Mouse (Mus musculus) hindbrain, postnatal 0 days (tissue): ENCODE results near the gene Tmem161a. TPM values are rescaled to one million over a fixed set of nuclear protein-coding genes. Genes with fewer than 3 reads are reported as not detected.

ENCODE experiments used
- ATAC-seq: fragments of 200-750 bp; cut with Nextera tagmentation; 2 replicates; pipeline ENCODE4 v1.8.0; 2017; ENCODE audit warnings: mild to moderate bottlenecking, moderate TSS enrichment, moderate library complexity
- DNase-seq: peaks from one replicate; pipeline ENCODE4 v3.0.0-alpha.2; 2015; ENCODE audit warnings: low spot score
- H3K27ac ChIP-seq: fragments of 300-500 bp; sonication (generic); 2 replicates; pipeline ENCODE4 v1.5.1; 2014; ENCODE audit warnings: mild to moderate bottlenecking
- H3K27me3 ChIP-seq: fragments of 300-500 bp; sonication (generic); 2 replicates; pipeline ENCODE4 v1.6.1; 2014; ENCODE audit warnings: low read length, mixed read lengths; ENCODE audit not compliant: insufficient read depth
- H3K36me3 ChIP-seq: fragments of 300-500 bp; sonication (generic); 2 replicates; pipeline ENCODE4 v1.6.1; 2014; ENCODE audit warnings: low read length, mixed read lengths; ENCODE audit not compliant: insufficient read depth
- H3K4me1 ChIP-seq: fragments of 300-500 bp; sonication (generic); 2 replicates; pipeline ENCODE4 v1.6.1; 2014; ENCODE audit warnings: antibody characterized with exemption, low read length, mixed read lengths; ENCODE audit not compliant: insufficient read depth
- H3K4me2 ChIP-seq: fragments of 300-500 bp; sonication (generic); 2 replicates; pipeline ENCODE4 v1.6.1; 2014; ENCODE audit warnings: low read depth, mild to moderate bottlenecking, low read length, moderate library complexity, mixed read lengths
- H3K4me3 ChIP-seq: fragments of 300-500 bp; sonication (generic); 2 replicates; pipeline ENCODE4 v1.5.1; 2014; ENCODE audit warnings: low read length
- H3K9ac ChIP-seq: fragments of 300-500 bp; sonication (generic); replicated peaks from 2 replicates; pipeline ENCODE4 v1.6.1; 2014; ENCODE audit warnings: mild to moderate bottlenecking, low read length, moderate library complexity, mixed read lengths
- H3K9me3 ChIP-seq: fragments of 300-500 bp; sonication (generic); 2 replicates; pipeline ENCODE4 v1.6.1; 2016; ENCODE audit warnings: low read length, mixed read lengths
- CTCF ChIP-seq: IDR thresholded peaks from 2 replicates; pipeline ENCODE4 v1.5.1; 2016; ENCODE audit warnings: antibody characterized with exemption, control low read depth, low read depth
- WGBS: fragments of 180-500 bp; shearing (Covaris S2); extraction: QIAGEN DNeasy Blood & Tissue Kit; methylation state at CpG from one replicate; pipeline ENCODE4 v1.1.7; 2014; 5-methylcytosine and 5-hydroxymethylcytosine counted together
- polyA plus RNA-seq: library from polyadenylated mRNA; unstranded; fragments of >200 nt; fragmentation: Nextera tagmentation; extraction: Ambion mirVana; gene quantifications from 2 replicates; pipeline ENCODE4 v1.2.1, GENCODE M21; 2015
- total RNA-seq: library from RNA; depleted of rRNA; stranded (reverse); fragments of >200 nt; gene quantifications from 2 replicates; pipeline ENCODE4 v1.2.3, GENCODE M21; 2014

The Tmem161a gene
- total and polyA plus RNA-seq, 2 experiments from 2014 or later: 45.2 to 53.7 TPM

GRCm38 (mm10) chr8:70203072-70203471 lies 30.9 kb downstream of the Tmem161a start:
- Histone ChIP-seq H3K27me3 (peaks cover under 1% of the 10 kb centered on the region; the same call in 1 of the 2 replicates), H3K27ac (no peak overlapping the region), H3K4me1 (no peaks in the 10 kb centered on the region; the same call in 1 of the 2 replicates), H3K4me3 (no peak overlapping the region), H3K4me2 (no peak overlapping the region), H3K9me3 (no peaks in the 10 kb centered on the region), H3K9ac (no peak overlapping the region), H3K36me3 (no peaks in the 10 kb centered on the region)
- no peak for ATAC-seq
- TF ChIP-seq CTCF: no peak
- WGBS: 69% methylated on average over 4 of the region's 4 CpGs
- no peak for DNase-seq

DNA sequence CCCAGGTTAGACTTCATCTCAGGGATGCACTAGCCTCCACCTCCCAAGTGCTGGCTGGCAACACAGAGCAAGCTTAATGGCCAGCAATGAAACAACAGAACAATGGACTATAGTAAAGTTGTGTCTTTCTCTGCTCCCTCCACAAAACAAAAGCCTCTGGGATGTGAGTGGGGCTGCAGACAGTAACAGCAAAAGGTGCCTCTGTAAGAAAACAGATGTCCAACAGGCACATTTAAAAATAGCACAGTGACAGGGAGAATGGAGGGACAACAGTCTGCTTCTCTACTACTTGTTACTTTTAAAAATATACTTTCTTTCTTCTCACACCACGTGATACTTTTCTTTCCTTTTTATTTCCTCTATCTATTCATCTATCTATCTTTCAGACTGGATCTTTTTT lies 32.6 kb downstream of the Tmem161a start:
- no peak for DNase-seq
- Histone ChIP-seq H3K36me3 (no peaks in the 10 kb centered on the region), H3K4me2 (no peak overlapping the region), H3K9ac (no peak overlapping the region), H3K27me3 (peaks cover 3% of the 10 kb centered on the region; the same call in 1 of the 2 replicates), H3K27ac (no peak overlapping the region), H3K4me1 (no peaks in the 10 kb centered on the region), H3K4me3 (no peak overlapping the region), H3K9me3 (no peaks in the 10 kb centered on the region)
- 72% methylated on average over 1 of the region's 1 CpGs for WGBS
- TF ChIP-seq CTCF: no peak
- no peak for ATAC-seq

DNA sequence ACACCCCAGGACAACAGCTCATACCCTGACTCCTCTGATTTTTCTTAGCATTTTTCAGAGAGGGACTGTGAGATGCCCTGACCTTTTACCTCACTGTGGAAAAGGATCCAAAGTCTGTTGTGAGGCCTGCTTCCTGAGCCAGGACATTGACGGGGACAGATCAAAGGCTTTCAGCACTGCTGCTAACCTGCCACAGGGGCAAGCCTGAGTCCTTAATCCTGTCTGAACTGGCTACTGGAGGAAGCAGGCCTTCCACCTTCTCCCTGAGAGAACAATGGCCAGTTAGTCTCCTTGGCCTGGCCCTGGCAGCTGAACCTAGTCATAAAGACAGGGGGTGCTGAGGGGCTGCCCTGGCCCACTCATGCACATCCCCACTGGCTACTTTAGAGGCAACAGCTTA lies 36.0 kb downstream of the Tmem161a start:
- ATAC-seq (no peak), DNase-seq (no peak)
- Histone ChIP-seq H3K27me3 (peaks cover 3% of the 10 kb centered on the region; the same call in 1 of the 2 replicates), H3K9me3 (no peaks in the 10 kb centered on the region), H3K27ac (no peak overlapping the region), H3K4me3 (no peak overlapping the region), H3K36me3 (no peaks in the 10 kb centered on the region), H3K4me2 (no peak overlapping the region), H3K4me1 (no peaks in the 10 kb centered on the region), H3K9ac (no peak overlapping the region)
- TF ChIP-seq CTCF: no peak
- 57% methylated on average over 1 of the region's 1 CpGs for WGBS

DNA sequence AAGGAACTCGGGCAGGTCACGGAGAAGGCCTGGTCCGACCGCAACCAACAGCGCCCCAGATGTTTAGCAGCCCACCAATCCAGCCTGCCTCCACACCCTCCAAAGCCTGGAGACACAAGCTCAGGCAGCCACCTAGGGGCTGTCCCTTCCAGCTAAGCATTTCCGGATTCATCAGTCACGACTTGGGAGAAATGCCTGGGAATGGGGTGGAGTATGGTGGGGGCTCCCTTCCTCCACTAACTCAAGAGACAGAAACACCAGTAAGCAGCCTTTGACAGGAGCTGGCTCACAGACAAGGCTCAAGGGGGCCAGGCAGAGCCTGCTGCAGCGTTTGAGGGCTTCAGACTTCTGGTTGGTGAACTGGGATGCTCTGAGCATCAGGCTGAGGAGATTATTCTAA lies 38.4 kb downstream of the Tmem161a start:
- Histone ChIP-seq H3K27me3 (peaks cover 3% of the 10 kb centered on the region; the same call in 1 of the 2 replicates), H3K4me2 (peak overlapping the region; percentile 91), H3K36me3 (no peaks in the 10 kb centered on the region), H3K27ac (no peak overlapping the region; the same call in 1 of the 2 replicates), H3K4me1 (no peaks in the 10 kb centered on the region), H3K9me3 (no peaks in the 10 kb centered on the region), H3K4me3 (0 out of 2 replicates have a peak overlapping the region, but pooled peaks have one; percentile 5), H3K9ac (no peak overlapping the region)
- peak; percentile 19; the same call in 1 of the 2 replicates for TF ChIP-seq CTCF
- DNase-seq: peak; percentile 12
- ATAC-seq: no peak
- WGBS: 26% methylated on average over 8 of the region's 8 CpGs

GRCm38 (mm10) chr8:70211275-70211674 lies 39.1 kb downstream of the Tmem161a start:
- Histone ChIP-seq H3K4me3 (peak overlapping the region; percentile 69), H3K4me1 (no peaks in the 10 kb centered on the region), H3K4me2 (peak overlapping the region; percentile 91), H3K27me3 (peaks cover 3% of the 10 kb centered on the region; the same call in 1 of the 2 replicates), H3K9ac (peak overlapping the region; percentile 71), H3K27ac (no peak overlapping the region), H3K36me3 (no peaks in the 10 kb centered on the region), H3K9me3 (no peaks in the 10 kb centered on the region)
- TF ChIP-seq CTCF: no peak
- DNase-seq: no peak
- WGBS: 80% methylated on average over 1 of the region's 1 CpGs
- ATAC-seq: no peak

DNA sequence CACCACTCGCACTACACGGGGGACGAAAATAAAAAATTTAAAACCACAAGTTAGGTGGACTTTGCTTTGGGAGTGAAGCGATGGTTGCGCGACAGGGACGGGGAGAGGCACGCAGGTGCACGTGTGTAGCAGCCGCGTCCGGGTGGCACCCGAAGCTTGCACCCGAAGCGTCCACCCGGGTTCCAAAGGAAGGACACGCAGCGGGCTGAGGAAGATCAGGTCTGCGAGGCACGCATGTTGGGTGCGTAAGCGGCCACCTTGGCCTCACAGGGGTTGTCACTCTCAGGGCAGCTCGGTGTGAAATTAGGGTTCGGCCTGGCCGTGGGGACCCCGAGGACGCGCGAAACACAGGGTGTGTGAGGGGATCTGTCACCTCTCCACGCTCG lies 39.6 kb downstream of the Tmem161a start:
- no peaks in the 10 kb centered on the region for H3K36me3 ChIP-seq
- peaks cover 3% of the 10 kb centered on the region; the same call in 1 of the 2 replicates for H3K27me3 ChIP-seq
- WGBS: 1% methylated on average over 31 of the region's 31 CpGs
- H3K9me3 ChIP-seq: no peaks in the 10 kb centered on the region
- ATAC-seq (no peak; the same call in 1 of the 2 replicates), DNase-seq (peak; percentile 24)
- no peak for TF ChIP-seq CTCF
- H3K4me1 ChIP-seq: no peaks in the 10 kb centered on the region
- peak overlapping the region; percentile 71 for H3K9ac ChIP-seq
- H3K4me3 ChIP-seq: peak overlapping the region; percentile 69
- peak overlapping the region; percentile 91 for H3K4me2 ChIP-seq
- H3K27ac ChIP-seq: peak overlapping the region; percentile 83
